Comparison of ENCODE assay signal across 8 mouse cellular contexts in genomic region chrX:143518168-143518901, GRCm38 (mm10). TPM values are rescaled to one million over a fixed set of nuclear protein-coding genes. Genes with fewer than 3 reads are reported as not detected.
A peak's percentile ranks its signal among the peaks of the same experiment; 100 is the strongest.
DNase-seq lines count a peak whose midpoint lies in the region; TF ChIP-seq lines count a peak whose summit lies in the region.

Gene Pak3, plus strand, starts transcription at chrX:143518591.

- no peak within 1 kb of the TSS for H3K27ac ChIP-seq in cerebellum, adult 2 months (ENCODE audit: insufficient read depth, low read length)

- H3K27me3 ChIP-seq in cerebellum, adult 2 months (ENCODE audit: control insufficient read depth, insufficient read depth, low read length) = no peaks in the 10 kb centered on the region

- peak within 1 kb of the TSS; percentile 90 for H3K4me3 ChIP-seq in cerebellum, adult 2 months (replicated peaks; ENCODE audit: insufficient read depth, low read depth, low read length)
- no peak within 1 kb of the TSS for H3K4me3 ChIP-seq in lung, adult 2 months (replicated peaks; ENCODE audit: extremely low read depth, low read depth, low read length)

- no peak for TF ChIP-seq POLR2A in cerebellum, adult 2 months (IDR thresholded peaks at IDR 0.05; ENCODE audit: borderline replicate concordance, insufficient read depth, low read length)
- no peak for TF ChIP-seq POLR2A in lung, adult 2 months (IDR thresholded peaks at IDR 0.05; ENCODE audit: borderline replicate concordance, extremely low read depth, low read depth, low read length)

- no peak for TF ChIP-seq CTCF in cerebellum, adult 2 months (IDR thresholded peaks at IDR 0.05; ENCODE audit: borderline replicate concordance, insufficient read depth, low read depth, low read length)
- TF ChIP-seq CTCF in lung, adult 2 months (IDR thresholded peaks at IDR 0.05; ENCODE audit: insufficient read depth, low read length) = no peak

- DNase-seq in layer of hippocampus, adult 11-12 months (ENCODE audit: low spot score) = peak; percentile 23
- no peak for DNase-seq in layer of hippocampus, adult 9-10 months (ENCODE audit: low spot score)
- peak; percentile 5 to 26 for DNase-seq in cerebellum, adult 2 months
- DNase-seq in forelimb bud, embryonic 11.5 days (ENCODE audit: low read depth, low spot score) = peak; percentile 9
- DNase-seq in layer of hippocampus, postnatal 36 days = peak; percentile 48 to 52
- peak; percentile 45 for DNase-seq in neural tube, embryonic 10.5 days (ENCODE audit: extremely low spot score, low spot score)
- no peak for DNase-seq in MN1 (ENCODE audit: low spot score)
- DNase-seq in lung, adult 2 months = no peak

- WGBS in cerebellum, adult 2 months = 9% methylated on average over 23 of the region's 23 CpGs
- 19% methylated on average over 23 of the region's 23 CpGs for WGBS in lung, adult 2 months

- no peaks in the 10 kb centered on the region for H3K4me1 ChIP-seq in cerebellum, adult 2 months (ENCODE audit: control insufficient read depth, insufficient read depth, low read length)
- H3K4me1 ChIP-seq in lung, adult 2 months (ENCODE audit: control insufficient read depth, insufficient read depth, low read length) = no peaks in the 10 kb centered on the region

RNA-seq across cellular contexts. Expression of gene Pak3, which starts in this region (rescaled TPM):
- polyA plus RNA-seq in cerebellum, adult 2 months (2012; rRNA removed) = 12.0 and 14.9 TPM in 2 replicates
- total RNA-seq in layer of hippocampus, postnatal 36 days (2021) = 100 to 1,000 TPM; 133 to 142 TPM
- 0.09 and 0.17 TPM in 2 replicates for polyA plus RNA-seq in lung, adult 2 months (2012; rRNA removed)

Comparison
In these comparisons a context has a peak if more than half of its experiments do, and no peak if none do; other contexts are left out.
1. RNA of gene Pak3 (polyA plus RNA-seq): 12.0 to 14.9 TPM in cerebellum, adult 2 months; 0.09 to 0.17 TPM in lung, adult 2 months; every median in the first group is over 10 times any median in the second.
2. DNase-seq: peak in layer of hippocampus, adult 11-12 months (single experiment), cerebellum, adult 2 months (2 of 2), forelimb bud, embryonic 11.5 days (single experiment), layer of hippocampus, postnatal 36 days (2 of 2) and neural tube, embryonic 10.5 days (single experiment); none in layer of hippocampus, adult 9-10 months (single experiment), MN1 (single experiment) and lung, adult 2 months (single experiment).